Mouse (Mus musculus) MEL (cell line): ENCODE measurements around the gene Slc44a1. TPM values are rescaled to one million over a fixed set of nuclear protein-coding genes. Genes with fewer than 3 reads are reported as not detected.

Source experiments
- DNase-seq: peaks from one replicate; pipeline ENCODE4 v3.0.0; 2011; ENCODE audit warnings: low read depth, low spot score
- H3K27ac ChIP-seq: 2 replicates; pipeline ENCODE4 v1.5.1; 2012; ENCODE audit warnings: low read depth, mild to moderate bottlenecking, control low read depth, low read length, moderate library complexity; ENCODE audit not compliant: control insufficient read depth
- H3K27me3 ChIP-seq, 2 experiments: fragments of 150-350 bp in 1 of 2; sonication (generic) in 1 of 2; 2 replicates each; pipeline ENCODE4 v1.6.1; 2012; ENCODE audit warnings: low read length in 2 of 2, mild to moderate bottlenecking in 2 of 2, improper control_type of control experiment in 1 of 2, moderate library complexity in 1 of 2; ENCODE audit not compliant: insufficient read depth in 2 of 2, control insufficient read depth in 1 of 2
- H3K36me3 ChIP-seq, 2 experiments: 2 replicates each; pipeline ENCODE4 v1.6.1; 2012 to 2014; ENCODE audit warnings: low read length in 2 of 2, improper control_type of control experiment in 1 of 2, inconsistent platforms in 1 of 2, mild to moderate bottlenecking in 1 of 2; ENCODE audit not compliant: insufficient read depth in 2 of 2, control insufficient read depth in 1 of 2
- H3K4me1 ChIP-seq, 2 experiments: fragments of 150-350 bp in 1 of 2; sonication (generic) in 1 of 2; 2 replicates each; pipeline ENCODE4 v1.6.1; 2012; ENCODE audit warnings: low read length in 2 of 2, improper control_type of control experiment in 1 of 2, mild to moderate bottlenecking in 1 of 2; ENCODE audit not compliant: insufficient read depth in 2 of 2, control insufficient read depth in 1 of 2
- H3K4me3 ChIP-seq, 2 experiments: fragments of 150-350 bp in 1 of 2; sonication (generic) in 1 of 2; 2 replicates each; pipeline ENCODE4 v1.5.1; 2012; ENCODE audit warnings: low read depth in 2 of 2, low read length in 2 of 2, mild to moderate bottlenecking in 2 of 2, moderate library complexity in 2 of 2, control low read depth in 1 of 2, improper control_type of control experiment in 1 of 2; ENCODE audit not compliant: control insufficient read depth in 1 of 2, insufficient read depth in 1 of 2
- H3K79me2 ChIP-seq: 2 replicates; pipeline ENCODE4 v1.6.1; 2012; ENCODE audit warnings: mild to moderate bottlenecking, low read length, moderate library complexity; ENCODE audit not compliant: control insufficient read depth, poor library complexity, insufficient read depth
- H3K9ac ChIP-seq: 2 replicates; pipeline ENCODE4 v1.6.1; 2012; ENCODE audit warnings: low read depth, mild to moderate bottlenecking, control low read depth, low read length, moderate library complexity; ENCODE audit not compliant: control insufficient read depth, poor library complexity, severe bottlenecking
- H3K9me3 ChIP-seq: fragments of 150-350 bp; sonication (generic); replicated peaks from 2 replicates; pipeline ENCODE4 v1.6.1; 2012; ENCODE audit warnings: mild to moderate bottlenecking, low read length, improper control_type of control experiment, moderate library complexity; ENCODE audit not compliant: insufficient read depth
- CHD1 ChIP-seq: IDR thresholded peaks from 2 replicates; pipeline ENCODE4 v1.6.1; 2012; ENCODE audit warnings: low read depth, mild to moderate bottlenecking, inconsistent platforms, low read length, improper control_type of control experiment
- CHD2 ChIP-seq: IDR thresholded peaks from 2 replicates; pipeline ENCODE4 v1.6.1; 2011; ENCODE audit warnings: low read length, improper control_type of control experiment
- E2F4 ChIP-seq: IDR thresholded peaks from 2 replicates; pipeline ENCODE4 v1.6.1; 2011; ENCODE audit warnings: low read depth, low read length, improper control_type of control experiment, borderline replicate concordance
- ELF1 ChIP-seq: IDR thresholded peaks from 2 replicates; pipeline ENCODE4 v1.6.1; 2014; ENCODE audit warnings: low read depth, mild to moderate bottlenecking, inconsistent platforms, low read length, improper control_type of control experiment, moderate library complexity
- ETS1 ChIP-seq: IDR thresholded peaks from 2 replicates; pipeline ENCODE4 v1.6.1; 2012; ENCODE audit warnings: low read depth, mild to moderate bottlenecking, inconsistent platforms, low read length, improper control_type of control experiment, moderate library complexity
- GABPA ChIP-seq: IDR thresholded peaks from 2 replicates; pipeline ENCODE4 v1.6.1; 2012; ENCODE audit warnings: low read depth, mild to moderate bottlenecking, inconsistent platforms, low read length, improper control_type of control experiment, moderate library complexity
- JUND ChIP-seq: IDR thresholded peaks from 2 replicates; pipeline ENCODE4 v1.6.1; 2011; ENCODE audit warnings: low read depth, mild to moderate bottlenecking, improper control_type of control experiment, low read length
- MAZ ChIP-seq: IDR thresholded peaks from 2 replicates; pipeline ENCODE4 v1.6.1; 2012; ENCODE audit warnings: low read depth, mild to moderate bottlenecking, inconsistent platforms, low read length, improper control_type of control experiment
- MYB ChIP-seq: IDR thresholded peaks from 2 replicates; pipeline ENCODE4 v1.6.1; 2011; ENCODE audit warnings: mild to moderate bottlenecking, low read depth, low read length, improper control_type of control experiment
- NELFE ChIP-seq: IDR thresholded peaks from 2 replicates; pipeline ENCODE4 v1.6.1; 2011; ENCODE audit warnings: low read depth, low read length, improper control_type of control experiment
- POLR2A ChIP-seq, 2 experiments: IDR thresholded peaks; 2 replicates each; pipeline ENCODE4 v1.6.1; 2011 to 2012; ENCODE audit warnings: low read length in 2 of 2, mild to moderate bottlenecking in 2 of 2, control low read depth in 1 of 2, improper control_type of control experiment in 1 of 2, low read depth in 1 of 2, moderate library complexity in 1 of 2; ENCODE audit not compliant: control insufficient read depth in 1 of 2, insufficient read depth in 1 of 2, poor library complexity in 1 of 2
- RAD21 ChIP-seq: IDR thresholded peaks from 2 replicates; pipeline ENCODE4 v1.6.1; 2011; ENCODE audit warnings: mild to moderate bottlenecking, low read depth, low read length, improper control_type of control experiment
- RCOR1 ChIP-seq: IDR thresholded peaks from 2 replicates; pipeline ENCODE4 v1.6.1; 2012; ENCODE audit warnings: low read depth, mild to moderate bottlenecking, inconsistent platforms, low read length, improper control_type of control experiment
- TBP ChIP-seq: IDR thresholded peaks from 2 replicates; pipeline ENCODE4 v1.8.0; 2011; ENCODE audit warnings: low read depth, low read length, improper control_type of control experiment
- USF2 ChIP-seq, 2 experiments: IDR thresholded peaks; 2 replicates each; pipeline ENCODE4 v1.6.1; 2011 to 2012; ENCODE audit warnings: improper control_type of control experiment in 2 of 2, low read length in 2 of 2, borderline replicate concordance in 1 of 2, inconsistent platforms in 1 of 2, low read depth in 1 of 2, mild to moderate bottlenecking in 1 of 2; ENCODE audit not compliant: insufficient read depth in 1 of 2
- ZC3H11A ChIP-seq: IDR thresholded peaks from 2 replicates; pipeline ENCODE4 v1.6.1; 2012; ENCODE audit warnings: low read depth, mild to moderate bottlenecking, inconsistent platforms, low read length, improper control_type of control experiment
- ZKSCAN1 ChIP-seq: IDR thresholded peaks from 2 replicates; pipeline ENCODE4 v1.6.1; 2012; ENCODE audit warnings: low read depth, mild to moderate bottlenecking, inconsistent platforms, low read length, improper control_type of control experiment, moderate library complexity
- ZMIZ1 ChIP-seq: IDR thresholded peaks from 2 replicates; pipeline ENCODE4 v1.6.1; 2012; ENCODE audit warnings: low read depth, mild to moderate bottlenecking, inconsistent platforms, low read length, improper control_type of control experiment, moderate library complexity
- polyA plus RNA-seq, 2 experiments: library from polyadenylated mRNA; stranded (reverse) in 1 of 2; unstranded in 1 of 2; fragments of >175 nt in 1 of 2; fragments of >200 nt in 1 of 2; gene quantifications; 2 replicates each; pipeline versions ENCODE4 v1.2.1 to v1.2.4; 2012; ENCODE audit warnings: low replicate concordance in 2 of 2, low read depth in 1 of 2; ENCODE audit not compliant: insufficient read length in 2 of 2, insufficient read depth in 1 of 2, missing spikeins in 1 of 2
- total RNA-seq: library from RNA; depleted of rRNA; stranded (reverse); fragments of 300-350 nt; gene quantifications from 2 replicates; pipeline ENCODE4 v1.2.3, GENCODE M21; 2012

Slc44a1 gene
- total and polyA plus RNA-seq, 3 experiments = 9.6 to 10.6 TPM; not detected in 1

DNA sequence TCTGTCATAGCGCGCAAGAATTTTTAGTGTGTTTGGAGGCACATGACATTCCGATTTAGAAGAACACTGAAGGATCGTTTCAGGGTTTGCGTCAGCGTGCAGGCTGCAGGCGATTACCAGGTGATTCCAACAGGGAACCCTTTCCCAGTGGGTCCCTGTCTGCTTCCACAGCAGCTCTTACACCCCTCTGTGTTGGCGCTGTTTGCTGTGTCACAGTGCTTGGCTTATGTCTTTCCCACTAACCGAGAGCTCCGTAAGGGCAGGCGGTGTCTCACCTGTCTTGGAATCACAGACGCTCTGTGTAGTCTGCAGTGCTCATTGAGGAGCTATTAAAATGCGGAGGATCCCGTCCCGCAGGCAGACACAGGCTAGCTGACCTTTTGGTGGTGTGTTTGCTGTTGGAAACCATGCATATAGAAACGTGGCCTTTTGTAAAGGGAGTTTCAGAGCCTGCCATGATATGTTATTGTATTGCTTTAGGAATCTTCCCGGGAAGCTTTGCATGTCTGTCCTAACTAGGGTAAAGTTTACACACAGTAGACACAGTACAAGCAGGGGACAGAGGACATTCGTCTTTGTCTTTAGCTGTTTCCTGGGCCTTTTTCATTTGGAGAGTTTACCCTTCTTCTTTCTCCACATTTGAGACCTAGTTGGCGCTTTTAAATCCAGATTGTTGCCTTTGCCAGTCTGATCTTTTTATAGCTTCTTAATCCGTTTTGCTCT lies 35.2 kb downstream of the Slc44a1 start:
- no peak for DNase-seq
- no peaks in the 10 kb centered on the region for H3K27me3 ChIP-seq
- no peak overlapping the region for H3K9ac ChIP-seq
- H3K36me3 ChIP-seq = no peaks in the 10 kb centered on the region
- H3K79me2 ChIP-seq = no peaks in the 10 kb centered on the region
- no peaks in the 10 kb centered on the region for H3K4me1 ChIP-seq
- H3K27ac ChIP-seq = no peak overlapping the region
- no peak overlapping the region for H3K4me3 ChIP-seq
- TF ChIP-seq MAZ (no peak), ZC3H11A (no peak), TBP (no peak), RCOR1 (no peak), ELF1 (no peak), NELFE (no peak), ZMIZ1 (no peak), CHD1 (no peak), GABPA (no peak), ETS1 (no peak), JUND (no peak), POLR2A (IDR thresholded peaks at IDR 0.05; ENCODE audit: control insufficient read depth in 1 of 2, insufficient read depth in 1 of 2, low read depth in 1 of 2, low read length in 2 of 2, poor library complexity in 1 of 2) (no peak), CHD2 (no peak)
- TF ChIP-seq, all 39 proteins: peak for 0
- no peaks in the 10 kb centered on the region for H3K9me3 ChIP-seq

GRCm38 (mm10) chr4:53478644-53479043 lies 38.4 kb downstream of the Slc44a1 start:
- Histone ChIP-seq H3K27ac (no peak overlapping the region), H3K9ac (no peak overlapping the region), H3K4me1 (no peaks in the 10 kb centered on the region), H3K9me3 (no peaks in the 10 kb centered on the region), H3K36me3 (no peaks in the 10 kb centered on the region), H3K4me3 (no peak overlapping the region), H3K79me2 (no peaks in the 10 kb centered on the region), H3K27me3 (no peaks in the 10 kb centered on the region)
- DNase-seq = no peak
- TF ChIP-seq RAD21 (no peak), JUND (no peak), ZKSCAN1 (no peak), ZC3H11A (no peak), E2F4 (no peak), MYB (no peak), POLR2A (IDR thresholded peaks at IDR 0.05; ENCODE audit: control insufficient read depth in 1 of 2, insufficient read depth in 1 of 2, low read depth in 1 of 2, low read length in 2 of 2, poor library complexity in 1 of 2) (no peak), USF2 (IDR thresholded peaks at IDR 0.05; ENCODE audit: borderline replicate concordance in 1 of 2, insufficient read depth in 1 of 2, low read depth in 1 of 2, low read length in 2 of 2) (no peak)
- TF ChIP-seq, all 39 proteins: peak for 0
